Mouse (Mus musculus) v-Abl transformed pro-B cells (cell line): ENCODE measurements around the gene Add2.

Experiments used
- in situ Hi-C, 2 experiments: fragments of 400-800 bp; cut with MboI; formaldehyde crosslinking; loops; one replicate each; pipeline ENCODE4 v1.15.1; 2025; ENCODE audit not compliant: unreplicated experiment in 2 of 2

Add2 gene

DNA sequence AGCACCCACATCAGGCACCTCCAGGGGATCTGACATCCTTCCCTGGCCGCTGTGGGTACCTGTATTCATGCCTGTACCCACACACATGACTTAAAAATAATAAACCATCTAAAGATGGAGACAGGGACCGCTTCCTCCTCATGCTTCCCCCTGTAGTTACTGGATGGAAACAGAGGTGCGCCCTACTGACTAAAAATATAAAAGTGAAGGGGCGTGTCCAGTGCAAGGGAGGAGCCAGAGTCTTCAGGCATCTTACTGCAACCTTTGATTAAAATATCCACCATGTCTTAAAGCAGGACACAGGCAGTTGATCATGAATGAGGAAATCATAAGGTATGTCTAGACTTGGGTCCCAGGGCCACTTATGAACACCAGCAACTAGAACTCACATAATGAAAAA, 97.3 kb downstream of the Add2 start:
- in situ Hi-C loops = loop anchor here in 1 of 2 experiments (5.0 to 25.0 kb wide), 5 partner anchors 237 to 679 kb away; partner anchors contain the start of genes Pcbp1, Pcyox1 and Snrnp27

GRCm38 (mm10) chr6:86126953-86127581, 98.6 kb downstream of the Add2 start:
- in situ Hi-C loops = loop anchor here in 1 of 2 experiments (5.0 to 25.0 kb wide), 5 partner anchors 235 to 678 kb away; partner anchors contain the start of genes Pcbp1, Pcyox1 and Snrnp27

GRCm38 (mm10) chr6:86128504-86128903, 100.0 kb downstream of the Add2 start:
- in situ Hi-C loops = loop anchor here in 1 of 2 experiments (5.0 to 25.0 kb wide), 5 partner anchors 234 to 676 kb away; partner anchors contain the start of genes Pcbp1, Pcyox1 and Snrnp27

DNA sequence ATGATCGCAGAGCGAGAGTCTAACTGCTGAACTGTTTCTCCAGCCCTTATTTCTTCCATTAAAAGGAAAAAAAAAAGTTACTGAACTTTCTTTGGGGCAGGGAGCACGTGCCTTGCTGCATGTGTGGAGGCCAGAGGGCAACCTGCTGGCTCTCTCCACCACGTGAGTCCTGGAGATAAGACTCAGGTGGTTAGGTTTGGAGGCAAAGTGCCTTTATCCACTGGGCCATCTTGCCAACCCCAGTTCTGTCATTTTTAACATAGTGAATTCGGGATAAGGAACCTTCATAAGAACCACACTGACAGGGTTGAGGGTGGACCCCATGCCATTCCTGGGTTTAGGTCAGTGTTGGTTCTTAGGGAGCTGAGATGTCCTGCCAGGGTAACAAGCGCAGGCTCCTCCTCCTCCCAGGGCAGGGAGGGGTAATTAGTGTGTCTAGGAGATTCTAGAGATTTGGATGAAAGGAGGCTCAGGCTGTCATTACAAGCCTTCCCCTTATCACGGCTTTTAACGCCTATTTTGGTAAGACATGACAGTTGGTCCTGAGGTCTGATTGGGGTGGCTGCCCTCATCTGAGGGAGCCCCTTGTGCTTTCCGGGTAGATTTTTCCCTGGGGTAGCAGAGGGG, 101.5 kb downstream of the Add2 start:
- in situ Hi-C loops = loop anchor here in 1 of 2 experiments (5.0 to 25.0 kb wide), 5 partner anchors 232 to 675 kb away; partner anchors contain the start of genes Pcbp1, Pcyox1 and Snrnp27

GRCm38 (mm10) chr6:86133882-86134281, 105.4 kb downstream of the Add2 start:
- in situ Hi-C loops = loop anchor here in 1 of 2 experiments (25.0 kb wide), 2 partner anchors 403 to 553 kb away; partner anchors contain the start of genes Pcbp1 and Snrnp27

GRCm38 (mm10) chr6:86136206-86136605, 107.7 kb downstream of the Add2 start:
- in situ Hi-C loops = loop anchor here in 1 of 2 experiments (25.0 kb wide), 2 partner anchors 401 to 551 kb away; partner anchors contain the start of genes Pcbp1 and Snrnp27

GRCm38 (mm10) chr6:86141284-86141683, 112.8 kb downstream of the Add2 start:
- in situ Hi-C loops = loop anchor here in 1 of 2 experiments (5.0 to 25.0 kb wide), 3 partner anchors 66 to 546 kb away; partner anchors contain the start of genes Pcbp1 and Snrnp27

- in situ Hi-C loops = loop anchor here in 1 of 2 experiments (5.0 to 25.0 kb wide), 3 partner anchors 65 to 545 kb away; partner anchors contain the start of genes Pcbp1 and Snrnp27
Measured at GRCm38 (mm10) chr6:86141820-86142219, 113.3 kb downstream of the Add2 start.

GRCm38 (mm10) chr6:86144986-86145385, 116.5 kb downstream of the Add2 start:
- in situ Hi-C loops = loop anchor here in 1 of 2 experiments (5.0 to 25.0 kb wide), 3 partner anchors 62 to 542 kb away; partner anchors contain the start of genes Pcbp1 and Snrnp27

- in situ Hi-C loops = loop anchor here in 1 of 2 experiments (25.0 kb wide), 2 partner anchors 389 to 539 kb away; partner anchors contain the start of genes Pcbp1 and Snrnp27
Measured at GRCm38 (mm10) chr6:86148518-86148917, 120.0 kb downstream of the Add2 start.

GRCm38 (mm10) chr6:86149001-86149400, 120.5 kb downstream of the Add2 start:
- in situ Hi-C loops = loop anchor here in 1 of 2 experiments (25.0 kb wide), 2 partner anchors 388 to 538 kb away; partner anchors contain the start of genes Pcbp1 and Snrnp27

- in situ Hi-C loops = no loop called here
Measured at GRCm38 (mm10) chr6:86152676-86153075, 124.2 kb downstream of the Add2 start.

DNA sequence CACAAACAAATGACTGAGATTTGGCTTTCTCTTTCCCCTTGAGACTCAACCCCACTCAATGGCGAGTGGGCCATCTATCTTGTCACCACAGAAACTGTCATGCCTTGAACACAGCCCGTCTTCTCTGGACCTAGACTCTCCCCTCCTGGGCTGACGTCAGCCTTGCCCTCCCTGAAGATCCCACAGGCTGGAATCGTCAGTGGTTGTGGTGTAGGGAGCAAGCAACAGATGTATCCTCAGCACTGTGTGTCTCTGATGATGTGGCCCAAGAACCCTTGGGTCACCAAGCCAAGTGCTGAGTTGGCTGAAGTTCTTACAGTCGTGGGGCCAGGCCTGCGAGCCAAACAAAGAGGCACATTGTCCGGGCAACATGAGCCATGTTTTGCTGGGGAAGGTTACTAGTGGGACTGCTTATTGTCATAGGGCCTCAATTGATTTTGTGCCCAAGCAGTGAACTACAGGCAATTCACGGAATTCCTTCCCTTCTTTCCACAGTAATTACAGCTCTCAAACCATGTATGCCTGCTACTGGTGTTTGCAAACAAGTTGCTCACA, 125.0 kb downstream of the Add2 start:
- in situ Hi-C loops = no loop called here

DNA sequence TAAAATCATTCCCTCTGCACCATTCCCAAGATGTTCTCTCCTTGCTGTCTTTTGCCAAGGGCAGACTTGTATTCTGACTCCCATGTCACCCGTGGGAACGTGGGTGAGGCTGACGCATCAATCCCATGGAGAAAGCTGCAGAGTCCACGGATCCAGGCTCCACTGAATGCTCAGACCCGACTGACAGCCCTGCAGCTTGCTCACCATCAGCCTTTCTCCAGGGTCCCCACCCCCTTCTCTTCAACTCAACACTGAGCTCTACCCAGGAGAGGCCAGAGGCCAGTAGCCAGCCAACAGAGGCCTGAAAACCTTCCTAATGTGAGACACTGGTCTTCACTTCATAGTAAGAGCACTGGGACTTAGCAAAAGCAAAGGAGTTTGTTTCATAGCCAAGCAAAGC, 125.5 kb downstream of the Add2 start:
- in situ Hi-C loops = no loop called here

- in situ Hi-C loops = no loop called here
Measured at GRCm38 (mm10) chr6:86154481-86154880, 126.0 kb downstream of the Add2 start.

DNA sequence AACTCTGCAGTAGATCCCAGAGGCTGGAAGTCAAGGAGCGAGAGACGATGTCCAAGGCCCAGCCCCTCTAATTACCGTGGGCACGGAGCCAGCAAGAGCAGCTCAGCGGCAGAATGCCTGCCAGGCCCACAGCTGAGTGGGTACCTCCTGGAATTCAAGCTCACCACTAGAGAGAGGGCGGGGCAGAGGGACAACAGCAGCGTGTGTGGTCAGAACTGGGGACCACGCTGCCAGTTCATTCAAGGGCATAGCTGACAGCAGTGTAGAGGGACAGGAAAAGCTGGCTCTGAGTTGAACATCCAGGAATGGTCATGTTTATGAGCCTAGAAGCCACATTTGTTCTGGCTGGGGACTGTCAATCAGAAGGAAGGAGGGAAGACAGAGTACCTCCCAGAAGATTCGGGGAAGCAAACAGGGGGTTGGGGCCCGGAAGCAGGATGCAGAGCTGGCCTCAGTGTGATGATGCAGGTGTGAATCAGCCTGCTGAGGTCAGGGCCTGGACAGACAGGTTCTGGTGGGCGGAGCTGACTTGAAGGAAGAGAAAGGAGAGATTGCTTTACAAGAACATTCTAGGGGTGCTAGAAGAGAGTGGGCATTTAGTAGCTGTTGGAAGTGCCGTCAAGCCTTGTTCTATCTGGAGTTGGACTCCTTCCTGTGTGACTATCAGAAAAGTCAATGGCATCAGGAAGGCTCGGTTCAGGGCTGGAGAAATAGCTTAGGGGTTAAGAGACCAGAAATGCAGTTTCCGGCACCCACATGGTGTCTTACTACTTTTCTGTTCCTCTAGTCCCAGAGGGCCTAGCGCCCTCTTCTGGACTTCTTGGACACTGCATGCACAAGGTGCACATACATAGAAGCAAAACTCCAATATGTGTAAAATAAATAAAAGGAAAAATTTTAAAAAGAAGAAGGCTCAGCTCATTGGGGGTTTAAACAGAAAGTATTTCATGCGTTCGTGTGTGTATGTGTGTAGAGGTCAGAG, 129.1 kb downstream of the Add2 start:
- in situ Hi-C loops = no loop called here

DNA sequence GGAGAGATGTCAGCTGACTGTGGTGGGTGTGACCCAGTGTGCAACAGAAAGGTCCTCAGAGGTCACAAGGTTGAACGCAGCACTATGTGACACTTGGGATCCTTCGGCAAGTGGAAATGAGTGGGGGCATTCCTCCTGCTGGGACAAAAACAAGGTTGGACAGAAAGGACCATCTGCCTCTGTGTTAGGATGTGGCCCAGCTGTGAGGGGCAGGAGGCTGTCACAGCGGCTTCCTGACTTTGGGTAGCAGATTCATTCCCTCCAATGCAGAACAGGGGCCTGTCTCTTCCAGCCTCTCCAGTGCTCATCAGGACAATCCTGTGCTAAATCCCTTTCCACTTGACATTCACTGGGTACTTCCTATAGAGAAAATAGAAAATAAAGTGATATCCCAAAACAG, 132.4 kb downstream of the Add2 start:
- in situ Hi-C loops = no loop called here

GRCm38 (mm10) chr6:86161586-86161985, 133.1 kb downstream of the Add2 start:
- in situ Hi-C loops = no loop called here

- in situ Hi-C loops = no loop called here
Measured at GRCm38 (mm10) chr6:86164028-86164427, 135.5 kb downstream of the Add2 start.
